Mouse (Mus musculus) lung, embryonic 16.5 days (tissue): Measurements from ENCODE around the gene F3. TPM values are rescaled to one million over a fixed set of nuclear protein-coding genes. Genes with fewer than 3 reads are reported as not detected.

ENCODE experiments used
- ATAC-seq: fragments of 200-750 bp; cut with Nextera tagmentation; 2 replicates; pipeline ENCODE4 v1.8.0; 2017; ENCODE audit warnings: low read depth, mild to moderate bottlenecking, moderate library complexity
- H3K27ac ChIP-seq: fragments of 300-500 bp; sonication (generic); 2 replicates; pipeline ENCODE4 v1.5.1; 2014; ENCODE audit warnings: mild to moderate bottlenecking, control low read depth, low read length
- H3K27me3 ChIP-seq: fragments of 300-500 bp; sonication (generic); 2 replicates; pipeline ENCODE4 v1.6.1; 2014; ENCODE audit warnings: low read depth, low read length, mixed read lengths; ENCODE audit not compliant: control insufficient read depth, insufficient read depth
- H3K36me3 ChIP-seq: fragments of 300-500 bp; sonication (generic); 2 replicates; pipeline ENCODE4 v1.6.1; 2014; ENCODE audit warnings: low read length; ENCODE audit not compliant: control insufficient read depth, insufficient read depth
- H3K4me1 ChIP-seq: fragments of 300-500 bp; sonication (generic); replicated peaks from 2 replicates; pipeline ENCODE4 v1.6.1; 2014; ENCODE audit warnings: low read length, mixed read lengths; ENCODE audit not compliant: control insufficient read depth, insufficient read depth
- H3K4me2 ChIP-seq: fragments of 300-500 bp; sonication (generic); 2 replicates; pipeline ENCODE4 v1.6.1; 2014; ENCODE audit warnings: low read depth, low read length, control low read depth
- H3K4me3 ChIP-seq: fragments of 300-500 bp; sonication (generic); 2 replicates; pipeline ENCODE4 v1.5.1; 2014; ENCODE audit warnings: mild to moderate bottlenecking, low read length, control low read depth
- H3K9ac ChIP-seq: fragments of 300-500 bp; sonication (generic); 2 replicates; pipeline ENCODE4 v1.6.1; 2014; ENCODE audit warnings: low read length, control low read depth
- H3K9me3 ChIP-seq: fragments of 300-500 bp; sonication (generic); 2 replicates; pipeline ENCODE4 v1.6.1; 2016; ENCODE audit warnings: low read length; ENCODE audit not compliant: control insufficient read depth
- whole genome bisulfite sequencing: fragments of 180-500 bp; shearing (Covaris S2); extraction: QIAGEN DNeasy Blood & Tissue Kit; methylation state at CpG from one replicate; pipeline ENCODE4 v1.1.7; 2014; 5-methylcytosine and 5-hydroxymethylcytosine counted together
- polyA plus RNA-seq: library from polyadenylated mRNA; unstranded; fragments of >200 nt; fragmentation: Nextera tagmentation; extraction: Ambion mirVana; gene quantifications from 2 replicates; pipeline ENCODE4 v1.2.1, GENCODE M21; 2015

The F3 gene
- polyA plus RNA-seq, 1 experiment from 2014 or later, result 30.5 TPM

DNA sequence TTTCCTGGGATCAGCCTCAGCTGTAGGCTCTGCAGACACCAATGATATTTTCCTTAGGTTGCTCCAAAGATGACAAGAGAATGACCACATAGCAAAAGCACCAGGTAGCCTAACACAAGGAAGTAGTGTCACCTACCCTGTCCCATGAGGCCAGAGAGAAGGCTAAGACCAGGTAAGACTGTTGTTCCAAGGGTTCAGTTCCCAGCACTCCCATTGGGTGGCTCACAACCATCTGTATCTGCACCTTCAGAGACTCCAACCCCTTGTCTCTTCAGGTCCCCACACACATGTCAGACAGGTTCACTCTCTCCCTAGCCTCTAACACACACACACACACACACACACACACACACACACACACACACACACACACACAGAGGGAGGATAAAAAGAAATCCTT lies 8.0 kb upstream of the F3 start:
- Histone ChIP-seq H3K9me3 (no peaks in the 10 kb centered on the region), H3K36me3 (no peaks in the 10 kb centered on the region), H3K4me3 (no peak overlapping the region), H3K9ac (no peak overlapping the region), H3K27ac (no peak overlapping the region), H3K27me3 (no peaks in the 10 kb centered on the region), H3K4me2 (no peak overlapping the region), H3K4me1 (peaks cover 13% of the 10 kb centered on the region)
- ATAC-seq, result no peak

GRCm38 (mm10) chr3:121715741-121716459 lies 7.4 kb upstream of the F3 start:
- ATAC-seq, result no peak
- no peaks in the 10 kb centered on the region for H3K36me3 ChIP-seq
- H3K4me2 ChIP-seq, result no peak overlapping the region
- peaks cover 13% of the 10 kb centered on the region for H3K4me1 ChIP-seq
- no peak overlapping the region for H3K27ac ChIP-seq
- WGBS, result 69% methylated on average over 6 of the region's 6 CpGs
- H3K9me3 ChIP-seq, result no peaks in the 10 kb centered on the region
- no peaks in the 10 kb centered on the region for H3K27me3 ChIP-seq
- H3K4me3 ChIP-seq, result no peak overlapping the region
- H3K9ac ChIP-seq, result no peak overlapping the region

DNA sequence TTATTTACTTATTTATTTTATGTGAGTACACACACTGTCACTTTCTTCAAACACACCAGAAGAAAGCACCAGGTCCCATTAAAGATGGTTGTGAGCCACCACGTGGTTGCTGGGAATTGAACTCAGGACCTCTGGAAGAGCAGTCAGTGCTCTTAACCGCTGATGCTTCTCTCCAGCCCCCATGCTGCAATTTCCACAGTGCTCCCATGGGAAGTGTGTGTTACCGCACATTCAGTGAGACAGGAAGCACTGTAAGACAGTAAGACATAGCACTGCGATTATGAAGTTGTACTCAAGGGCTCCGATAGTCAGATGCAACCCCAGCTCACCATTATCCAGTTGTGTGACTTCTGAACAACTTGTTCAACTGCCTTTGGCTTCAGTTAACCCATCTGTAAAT lies 6.9 kb upstream of the F3 start:
- no peak for ATAC-seq
- WGBS, result 77% methylated on average over 5 of the region's 5 CpGs

GRCm38 (mm10) chr3:121718679-121719078 lies 4.7 kb upstream of the F3 start:
- Histone ChIP-seq H3K27me3 (no peaks in the 10 kb centered on the region), H3K27ac (no peak overlapping the region), H3K4me1 (peaks cover 19% of the 10 kb centered on the region), H3K9ac (no peak overlapping the region), H3K36me3 (no peaks in the 10 kb centered on the region), H3K4me3 (no peak overlapping the region), H3K4me2 (no peak overlapping the region), H3K9me3 (no peaks in the 10 kb centered on the region)
- WGBS, result 68% methylated on average over 8 of the region's 8 CpGs
- no peak for ATAC-seq

More for the DNA sequence above, 6.9 kb upstream of the F3 start:
- Histone ChIP-seq H3K9ac (no peak overlapping the region), H3K4me3 (no peak overlapping the region), H3K27ac (no peak overlapping the region), H3K4me2 (no peak overlapping the region), H3K9me3 (no peaks in the 10 kb centered on the region), H3K4me1 (peaks cover 17% of the 10 kb centered on the region), H3K36me3 (no peaks in the 10 kb centered on the region), H3K27me3 (no peaks in the 10 kb centered on the region)

GRCm38 (mm10) chr3:121719701-121720100 lies 3.6 kb upstream of the F3 start:
- no peak overlapping the region for H3K9ac ChIP-seq
- H3K9me3 ChIP-seq, result no peaks in the 10 kb centered on the region
- peaks cover 15% of the 10 kb centered on the region for H3K4me1 ChIP-seq
- WGBS, result 77% methylated on average over 3 of the region's 3 CpGs
- H3K36me3 ChIP-seq, result no peaks in the 10 kb centered on the region
- H3K4me2 ChIP-seq, result no peak overlapping the region
- no peak for ATAC-seq
- H3K27me3 ChIP-seq, result no peaks in the 10 kb centered on the region
- no peak overlapping the region for H3K4me3 ChIP-seq
- H3K27ac ChIP-seq, result no peak overlapping the region

GRCm38 (mm10) chr3:121720801-121721690 lies 2.3 kb upstream of the F3 start:
- Histone ChIP-seq H3K27me3 (no peaks in the 10 kb centered on the region), H3K9ac (no peak overlapping the region; the same call in 1 of the 2 replicates), H3K4me2 (peak overlapping the region; percentile 4; the same call in 1 of the 2 replicates), H3K4me3 (no peak overlapping the region; the same call in 1 of the 2 replicates), H3K4me1 (peaks cover 15% of the 10 kb centered on the region), H3K36me3 (no peaks in the 10 kb centered on the region), H3K9me3 (no peaks in the 10 kb centered on the region), H3K27ac (no peak overlapping the region)
- ATAC-seq, result no peak
- WGBS, result 38% methylated on average over 14 of the region's 14 CpGs

DNA sequence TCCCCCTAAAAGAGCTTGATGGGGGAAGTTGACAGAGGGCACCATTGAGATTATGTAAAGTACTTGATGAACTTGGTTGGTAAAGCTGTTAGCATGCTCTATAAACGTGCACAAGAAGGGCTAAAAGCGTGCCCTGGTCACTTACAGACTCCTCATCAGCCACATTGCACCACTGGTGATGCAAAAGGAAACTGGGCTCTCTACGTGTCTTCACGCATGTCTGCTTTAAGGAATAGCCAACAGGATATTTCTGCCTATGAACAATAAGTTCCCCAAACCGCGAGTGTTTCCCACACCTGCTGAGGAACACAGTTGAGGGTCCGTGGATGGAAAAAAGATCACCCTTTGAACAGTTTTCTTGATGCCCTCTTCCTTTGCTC lies 1.7 kb upstream of the F3 start:
- H3K9me3 ChIP-seq, result no peaks in the 10 kb centered on the region
- H3K27me3 ChIP-seq, result no peaks in the 10 kb centered on the region
- H3K4me3 ChIP-seq, result no peak overlapping the region
- peaks cover 15% of the 10 kb centered on the region for H3K4me1 ChIP-seq
- H3K9ac ChIP-seq, result no peak overlapping the region; the same call in 1 of the 2 replicates
- 53% methylated on average over 7 of the region's 7 CpGs for WGBS
- no peaks in the 10 kb centered on the region for H3K36me3 ChIP-seq
- no peak for ATAC-seq
- H3K4me2 ChIP-seq, result peak overlapping the region; percentile 4; the same call in 1 of the 2 replicates
- no peak overlapping the region for H3K27ac ChIP-seq

DNA sequence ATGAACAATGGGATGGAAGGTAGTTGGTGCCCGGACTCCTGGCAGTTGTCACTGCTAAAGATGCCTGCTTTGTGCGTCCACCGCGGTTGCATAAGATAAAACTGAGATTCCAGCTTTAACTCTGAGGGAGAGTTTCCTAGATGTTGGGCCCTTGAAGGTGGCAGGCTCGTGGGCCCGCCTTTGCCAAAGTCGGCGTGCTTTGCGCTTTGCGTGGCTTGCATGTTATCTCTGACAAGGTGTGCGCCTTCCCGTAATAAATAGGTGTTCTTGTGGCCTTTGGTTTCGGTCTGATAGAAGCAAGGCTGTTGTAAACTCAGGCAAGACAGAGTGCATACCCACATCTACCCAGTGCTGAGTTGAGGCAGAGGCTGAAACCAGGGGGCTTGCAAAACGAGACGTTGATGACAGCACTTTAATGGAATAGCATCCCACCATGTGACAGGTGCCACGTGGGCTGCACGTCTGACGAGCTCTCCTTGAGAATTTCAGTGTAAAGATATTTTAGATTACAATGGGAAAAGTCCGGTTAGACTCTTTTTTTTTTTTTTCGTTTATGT lies 709 bp downstream of the F3 start:
- peak overlapping the region; percentile 95 for H3K4me2 ChIP-seq
- 4% methylated on average over 20 of the region's 20 CpGs for WGBS
- H3K9ac ChIP-seq, result peak overlapping the region; percentile 75
- no peaks in the 10 kb centered on the region for H3K27me3 ChIP-seq
- ATAC-seq, result 0 out of 2 replicates have a peak, but pooled peaks have one; percentile 3
- H3K4me3 ChIP-seq, result peak overlapping the region; percentile 70
- H3K9me3 ChIP-seq, result no peaks in the 10 kb centered on the region
- H3K4me1 ChIP-seq, result peaks cover 15% of the 10 kb centered on the region
- peak overlapping the region; percentile 71; the same call in 1 of the 2 replicates for H3K27ac ChIP-seq
- no peaks in the 10 kb centered on the region for H3K36me3 ChIP-seq

DNA sequence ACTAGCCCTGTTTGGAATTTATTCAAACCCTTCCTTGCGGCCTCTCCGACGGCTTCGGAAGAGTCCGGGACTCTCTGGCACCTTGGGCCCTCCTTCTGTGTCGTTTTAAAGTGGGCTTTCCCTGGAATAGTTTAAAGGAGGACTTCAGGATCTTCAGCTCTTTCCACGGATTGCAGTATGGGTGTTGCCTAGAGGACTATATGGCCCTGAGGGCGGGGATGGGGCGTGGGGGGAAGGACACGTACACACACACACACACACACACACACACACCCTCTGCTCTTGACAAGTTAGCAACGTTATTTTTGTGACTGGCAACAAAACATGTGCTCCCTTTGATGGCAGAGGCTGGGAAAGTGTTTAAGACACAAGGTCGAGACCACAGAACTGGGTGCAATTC lies 1.2 kb downstream of the F3 start:
- Histone ChIP-seq H3K27ac (no peak overlapping the region), H3K36me3 (no peaks in the 10 kb centered on the region), H3K9ac (peak overlapping the region; percentile 75), H3K27me3 (no peaks in the 10 kb centered on the region), H3K4me3 (peak overlapping the region; percentile 70), H3K4me1 (peaks cover 15% of the 10 kb centered on the region), H3K9me3 (no peaks in the 10 kb centered on the region), H3K4me2 (peak overlapping the region; percentile 95)
- ATAC-seq, result no peak
- 28% methylated on average over 12 of the region's 12 CpGs for WGBS
